Mouse (Mus musculus) gastrocnemius, adult 8-10 months (tissue): ENCODE results near the gene Cmtm4. TPM values are rescaled to one million over a fixed set of nuclear protein-coding genes. Genes with fewer than 3 reads are reported as not detected.
"Not testable (repeated sequence)": the region's sequence is repeated elsewhere in the genome, so short reads cannot be mapped to it uniquely, and the experiment has no call there.

Experiments used
- DNase-seq, 2 experiments: peaks; one replicate each; pipeline ENCODE4 v3.0.0; 2022; ENCODE audit warnings: low spot score in 2 of 2
- total RNA-seq, 4 experiments: library from RNA; stranded (reverse); gene quantifications; 2 replicates each; pipeline ENCODE4 v1.2.4; 2022

Cmtm4 gene
- total RNA-seq, 4 experiments from 2014 or later = 4.0 to 4.9 (median 4.7) TPM

DNA sequence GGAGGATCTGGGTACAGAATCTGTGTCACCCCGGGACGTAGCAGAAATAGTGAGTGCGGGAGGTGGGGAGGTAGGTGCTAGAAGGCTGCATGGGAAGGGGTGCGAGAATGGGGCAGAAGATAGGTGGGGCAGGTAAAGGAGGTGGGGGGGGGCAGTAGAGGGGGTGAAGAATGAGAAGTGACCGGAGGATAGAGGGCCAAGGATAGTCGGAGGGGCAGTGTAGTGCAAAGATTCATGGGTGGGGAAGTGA, 55.7 kb downstream of the Cmtm4 start:
- no peak for DNase-seq

DNA sequence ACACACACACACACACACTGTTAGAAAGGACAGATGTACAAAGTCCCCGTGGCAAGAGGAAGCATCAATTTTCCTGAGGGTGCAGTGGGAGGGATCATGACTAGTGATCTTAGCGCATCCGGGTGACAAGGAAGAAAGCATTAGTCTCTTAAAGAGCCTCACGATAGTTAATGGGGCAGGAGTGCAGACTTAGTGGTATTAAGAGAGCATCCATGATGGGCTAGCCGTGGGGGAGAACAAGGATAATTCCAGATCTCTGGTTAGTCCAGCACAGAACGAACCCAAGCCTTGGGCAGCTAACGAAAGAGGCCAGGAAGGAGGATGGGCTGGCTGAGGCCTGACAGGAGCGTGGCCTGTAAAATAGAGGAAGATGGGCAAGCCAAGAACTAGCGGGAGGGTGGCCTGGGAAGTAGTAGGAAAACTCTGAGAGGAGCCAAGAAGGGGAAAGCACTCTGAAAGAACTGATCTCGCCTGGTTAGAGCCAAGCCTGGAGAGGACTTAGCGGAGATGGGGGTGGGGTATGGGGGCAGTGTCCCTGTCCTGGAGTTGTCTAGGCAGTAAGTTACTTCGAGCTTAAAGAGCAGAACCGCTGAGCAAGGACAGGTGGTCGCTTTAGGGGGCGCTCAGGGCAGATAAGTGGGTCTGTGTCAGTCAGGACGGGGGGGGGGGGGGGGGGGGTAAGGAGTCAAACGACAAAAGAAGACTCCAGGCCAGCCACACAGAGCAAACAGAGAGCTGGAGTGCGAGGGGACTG, 56.2 kb downstream of the Cmtm4 start, which contains the start of gene Cmtm3:
Cmtm3 (plus strand) TSS at position 182 of the 754 bp plus-strand sequence.
- no peak for DNase-seq

DNA sequence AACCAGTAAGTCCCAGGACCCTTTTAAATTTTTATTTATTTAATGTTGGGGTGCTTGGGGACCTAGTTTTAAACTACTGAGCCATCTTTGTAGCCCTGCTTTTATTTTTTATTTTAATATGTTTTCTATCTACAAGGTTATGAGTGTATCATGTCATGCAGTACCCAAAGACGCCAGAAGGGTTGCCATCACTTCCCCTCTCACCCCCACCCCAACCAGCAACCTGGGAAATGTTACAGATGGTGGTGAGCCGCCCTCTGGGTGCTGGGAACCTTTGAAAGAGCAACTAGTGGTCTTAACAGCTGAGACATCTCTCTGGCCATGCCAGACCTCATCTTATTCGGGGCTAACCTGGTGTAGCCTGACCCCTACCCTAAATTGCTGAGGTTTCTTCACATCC, 57.7 kb downstream of the Cmtm4 start:
- DNase-seq = no peak

DNA sequence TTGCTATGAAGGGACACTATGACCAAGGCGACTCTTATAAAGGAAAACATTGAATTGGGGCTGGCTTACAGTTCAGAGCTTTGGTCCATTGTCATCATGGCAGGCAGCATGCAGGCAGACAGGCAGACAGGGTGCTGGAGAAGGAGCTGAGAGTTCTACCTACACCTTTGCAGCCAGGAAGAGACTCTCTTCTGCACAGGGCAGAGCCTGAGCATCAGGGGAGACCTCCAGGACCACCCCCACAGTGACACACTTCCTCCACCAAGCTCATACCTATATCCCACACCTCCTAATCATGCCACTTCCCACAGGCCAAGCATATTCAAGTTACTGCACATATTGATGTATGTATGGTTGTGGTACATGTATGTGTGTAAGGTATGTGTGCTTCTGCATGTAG, 58.8 kb downstream of the Cmtm4 start:
- DNase-seq = no peak

DNA sequence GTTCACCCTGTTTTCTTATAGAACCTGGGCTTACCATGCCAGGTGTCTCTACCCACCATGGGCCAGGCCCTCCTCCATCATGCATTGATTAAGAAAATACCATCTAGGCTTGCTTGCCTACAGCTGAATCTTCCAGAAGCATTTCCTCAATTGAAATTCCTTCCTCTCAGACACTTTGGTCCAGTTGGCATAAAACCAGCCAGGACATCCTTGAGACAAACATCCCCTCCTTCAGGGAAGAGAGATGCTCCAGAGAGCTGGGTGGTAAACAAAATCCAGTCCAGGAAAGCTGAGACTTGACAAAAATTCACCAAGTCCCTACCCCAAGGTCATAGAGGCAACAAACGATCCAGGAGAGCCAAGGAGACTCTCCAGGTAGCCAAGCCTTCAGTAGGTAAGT, 61.4 kb downstream of the Cmtm4 start:
- no peak for DNase-seq

DNA sequence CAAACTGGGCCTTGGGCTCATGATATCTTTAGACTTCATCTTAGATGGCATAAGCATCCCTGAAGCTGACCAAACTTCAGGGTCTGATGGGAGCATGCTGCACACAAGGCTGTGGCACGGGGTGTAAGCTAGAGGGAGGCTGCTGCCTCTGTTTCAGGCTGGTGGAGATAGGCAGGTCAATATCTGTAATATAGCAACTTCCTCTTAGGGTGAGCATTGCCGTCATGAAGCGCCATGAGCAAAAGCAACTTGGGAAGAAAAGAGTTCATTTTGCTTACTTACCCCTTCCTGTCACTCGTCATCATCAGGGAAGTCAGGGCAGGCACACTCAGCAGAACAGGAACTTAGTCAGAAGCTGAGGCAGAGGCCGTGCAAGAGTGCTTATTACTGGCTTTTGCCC, 61.8 kb downstream of the Cmtm4 start:
- DNase-seq = no peak

DNA sequence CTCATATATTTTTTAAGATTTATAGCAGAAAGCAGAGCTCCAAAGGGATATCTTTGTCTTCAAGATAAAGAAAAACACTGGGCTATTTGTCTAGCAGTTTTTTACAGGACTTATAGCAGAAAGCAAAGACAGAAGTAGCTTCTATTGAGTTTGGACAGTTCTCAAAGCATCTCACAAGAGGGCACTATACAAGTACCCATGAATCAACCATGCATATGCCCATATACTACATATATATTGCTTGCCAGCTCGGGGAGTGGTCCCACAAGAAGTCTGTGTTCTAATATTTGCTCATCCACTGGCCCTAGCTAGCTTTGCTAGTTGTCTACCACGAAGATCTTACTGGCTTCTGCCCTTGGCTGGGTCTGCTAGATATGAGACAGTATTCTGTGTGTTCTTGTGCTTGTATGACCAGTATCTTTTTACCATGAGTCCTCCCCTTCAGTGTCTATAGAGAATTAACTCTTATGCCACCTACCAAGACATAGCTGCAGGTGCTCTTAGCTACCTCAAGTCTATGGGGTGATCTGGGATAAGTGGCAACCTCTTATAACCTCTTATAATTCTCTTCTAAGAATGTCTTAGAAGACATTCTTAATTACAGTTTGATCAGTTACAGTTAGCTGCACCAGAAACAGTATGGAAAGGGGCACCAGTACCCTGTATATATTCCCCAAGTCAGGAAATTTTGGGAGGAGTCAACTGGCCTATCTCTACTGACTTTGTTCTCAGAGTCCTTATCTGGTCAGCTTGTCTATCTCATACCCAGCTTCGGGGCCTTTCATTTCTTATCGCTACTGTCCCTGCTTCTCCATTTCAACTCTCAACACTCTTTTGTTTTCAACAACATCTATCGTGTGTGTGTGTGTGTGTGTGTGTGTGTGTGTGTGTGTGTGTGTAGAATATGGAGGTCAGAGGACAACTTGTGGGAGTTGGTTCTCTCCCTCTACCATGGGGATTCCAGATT, 62.7 kb downstream of the Cmtm4 start:
- DNase-seq = no peak

DNA sequence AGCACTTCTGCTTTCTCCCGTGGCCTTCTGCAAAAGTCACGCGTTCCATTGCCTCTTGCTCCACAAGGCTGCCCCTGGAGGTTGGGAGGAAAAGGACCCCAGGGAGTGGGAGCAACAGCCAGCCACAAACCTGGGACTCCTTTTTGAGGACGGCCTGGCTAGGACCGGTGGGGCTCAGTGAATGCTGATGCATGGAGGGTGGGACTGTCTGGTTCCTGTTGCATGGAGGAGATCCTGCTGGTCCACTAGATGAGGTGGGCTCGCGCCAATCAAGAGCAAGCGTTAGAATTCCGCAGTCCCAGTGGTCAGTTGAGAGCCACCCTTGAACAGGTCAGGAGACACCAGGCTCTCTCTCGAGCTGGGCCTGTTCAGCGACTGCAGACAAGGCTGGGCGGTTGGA, 73.7 kb downstream of the Cmtm4 start, which contains the start of gene Cmtm2b:
Cmtm2b (plus strand) TSS at position 301 of the 400 bp plus-strand sequence.
- DNase-seq = not testable (repeated sequence)

DNA sequence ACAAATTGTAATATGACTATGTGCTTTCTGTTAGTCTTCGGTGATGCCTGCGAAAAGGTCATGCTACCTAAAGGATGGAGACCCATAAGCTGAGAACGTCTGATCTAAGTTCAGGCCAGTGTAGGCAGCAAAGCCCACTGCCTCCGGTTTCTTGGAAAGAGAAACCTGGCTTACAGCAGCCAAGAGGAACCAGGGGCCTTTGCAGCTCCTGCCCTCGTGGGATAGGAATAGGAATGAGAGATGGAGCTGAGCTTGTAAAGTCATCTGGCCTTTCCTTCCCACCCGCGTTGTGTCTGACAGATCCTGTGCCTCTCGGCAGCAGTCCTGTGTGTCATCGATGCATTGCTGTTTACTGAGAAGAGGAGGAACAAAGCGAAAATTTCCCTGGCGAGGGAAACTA, 74.3 kb downstream of the Cmtm4 start, which contains the start of gene Gm11020:
Gm11020 (plus strand) TSS at position 301 of the 400 bp plus-strand sequence.
- not testable (repeated sequence) for DNase-seq

DNA sequence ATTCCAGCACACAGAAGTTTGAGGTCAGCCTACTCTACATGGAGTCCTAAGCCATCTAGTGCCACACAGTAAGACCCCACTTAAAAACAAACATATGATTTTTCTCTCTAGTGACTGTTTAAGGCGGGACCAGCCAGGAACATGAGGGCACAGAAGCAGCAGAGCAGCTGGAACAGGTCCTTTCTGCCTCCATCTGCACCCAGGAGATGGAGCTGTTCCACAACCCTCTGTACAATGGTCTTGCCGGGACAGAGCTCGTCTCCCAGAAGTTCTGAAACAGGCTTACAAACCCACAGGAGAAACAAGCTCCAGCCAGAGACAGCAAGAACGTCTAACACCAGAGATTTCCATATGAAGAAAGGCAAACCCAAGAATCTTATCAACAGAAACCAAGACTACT, 82.3 kb downstream of the Cmtm4 start:
- no peak for DNase-seq

DNA sequence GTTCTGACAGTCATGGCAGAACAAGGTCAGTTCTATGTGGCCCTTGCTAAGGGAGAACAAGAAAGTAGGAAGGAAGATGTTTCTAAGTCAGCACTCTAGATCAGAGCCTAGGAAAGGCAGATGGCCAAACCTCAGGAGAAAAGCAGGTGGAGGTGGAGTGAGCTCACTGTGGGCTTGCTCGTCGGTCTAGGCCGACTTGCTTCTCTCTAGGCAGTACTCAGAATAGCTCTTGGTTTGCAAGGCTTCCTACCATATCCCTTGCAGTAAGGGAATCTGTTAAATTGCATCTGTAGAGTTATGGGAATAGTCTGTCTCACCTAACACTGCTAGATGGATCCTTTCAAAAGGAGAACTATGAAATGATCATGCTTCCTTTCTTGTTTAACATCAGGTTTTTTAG, 83.6 kb downstream of the Cmtm4 start:
- DNase-seq = not testable (repeated sequence)

DNA sequence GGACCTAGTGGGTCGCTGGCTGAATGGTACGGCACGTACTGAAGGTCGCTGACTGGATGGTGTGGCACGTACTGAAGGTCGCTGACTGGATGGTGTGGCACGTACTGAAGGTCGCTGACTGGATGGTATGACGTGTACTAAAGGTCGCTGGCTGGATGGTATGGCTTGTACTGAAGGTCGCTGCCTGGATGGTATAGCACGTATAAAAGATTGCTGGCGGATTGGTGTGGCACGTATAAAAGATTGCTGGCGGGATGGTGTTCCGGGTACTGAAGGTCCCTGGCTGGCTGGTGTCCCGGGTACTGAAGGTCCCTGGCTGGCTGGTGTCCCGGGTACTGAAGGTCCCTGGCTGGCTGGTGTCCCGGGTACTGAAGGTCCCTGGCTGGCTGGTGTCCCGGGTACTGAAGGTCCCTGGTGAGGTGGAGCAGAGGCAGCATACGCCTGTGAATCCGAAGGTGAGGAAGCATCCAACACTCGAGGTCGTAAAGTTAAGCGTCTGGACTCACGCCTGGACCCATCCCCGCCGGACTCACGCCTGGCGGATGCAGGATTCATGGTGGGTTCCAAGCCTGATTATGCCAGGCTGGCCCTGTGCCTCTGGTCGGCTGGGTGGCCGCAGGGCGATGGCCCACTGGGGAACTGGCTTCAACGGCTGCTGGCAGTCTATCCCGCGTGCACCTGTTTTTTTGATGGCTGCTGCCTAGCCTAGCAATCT, 86.0 kb downstream of the Cmtm4 start, which contains the start of the genes Gm45711 and Cmtm1:
Gm45711 (minus strand) TSS at position 641 of the 715 bp plus-strand sequence.
Cmtm1 (minus strand) TSS at position 705 of the 715 bp plus-strand sequence.
- DNase-seq = peak; percentile 36 to 46

DNA sequence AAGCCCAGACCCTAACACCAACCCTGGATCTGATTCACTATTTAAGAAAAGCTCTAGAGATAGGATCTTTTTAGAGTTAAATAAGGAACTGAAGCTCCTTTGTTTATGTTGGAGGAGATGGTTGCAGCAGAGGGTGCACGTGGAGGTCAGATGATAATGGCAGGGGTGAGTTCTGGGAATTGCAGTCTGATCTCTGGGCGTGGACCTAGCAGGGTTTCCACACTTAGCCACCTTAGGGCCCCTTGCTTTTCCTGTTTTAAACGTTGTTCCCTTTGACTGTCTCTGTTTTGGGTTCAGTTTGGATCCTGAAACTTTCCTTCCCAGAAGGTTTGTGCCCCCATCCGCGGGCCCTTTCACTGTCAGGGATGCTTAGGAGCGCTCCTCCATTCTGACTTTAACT, 87.3 kb downstream of the Cmtm4 start:
- DNase-seq = not testable (repeated sequence)

DNA sequence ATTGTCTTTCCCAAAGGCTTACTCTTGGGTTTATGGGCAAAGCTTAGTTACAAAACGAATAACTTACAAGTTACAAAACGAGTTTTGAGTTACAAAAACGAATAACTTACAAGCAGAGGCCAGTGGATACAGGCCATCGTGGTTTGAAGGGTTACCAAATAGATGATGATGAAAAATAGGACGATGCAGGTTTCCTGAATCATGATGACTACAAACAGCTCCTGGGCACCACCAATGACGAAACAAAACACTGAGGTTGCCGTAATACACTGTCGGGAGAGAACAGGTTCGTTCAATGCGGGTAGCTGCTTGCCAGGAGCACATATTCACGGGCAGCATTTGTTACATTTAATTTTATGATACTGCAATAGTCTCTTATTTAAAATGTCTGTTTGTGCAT, 90.6 kb downstream of the Cmtm4 start:
- DNase-seq = no peak

DNA sequence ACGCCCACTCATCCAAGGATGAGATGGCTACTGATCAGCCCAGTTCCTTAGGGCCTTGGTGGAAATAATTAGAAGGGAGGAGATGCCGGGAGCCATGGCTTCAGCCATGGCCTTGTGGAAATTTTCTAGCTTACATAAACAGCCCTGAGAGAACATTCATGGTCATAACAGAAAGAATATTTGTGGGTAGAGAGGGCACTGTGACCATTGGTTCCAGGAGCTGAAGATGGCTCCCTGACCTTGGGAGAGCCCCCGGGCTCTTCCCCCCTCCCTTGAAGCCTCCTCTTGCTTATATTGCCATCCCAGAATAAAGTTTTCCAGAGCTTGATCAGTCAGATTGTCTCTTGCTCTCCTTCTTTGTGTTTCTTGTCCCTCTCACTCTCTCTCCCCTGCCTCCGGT, 93.1 kb downstream of the Cmtm4 start:
- DNase-seq = not testable (repeated sequence)

DNA sequence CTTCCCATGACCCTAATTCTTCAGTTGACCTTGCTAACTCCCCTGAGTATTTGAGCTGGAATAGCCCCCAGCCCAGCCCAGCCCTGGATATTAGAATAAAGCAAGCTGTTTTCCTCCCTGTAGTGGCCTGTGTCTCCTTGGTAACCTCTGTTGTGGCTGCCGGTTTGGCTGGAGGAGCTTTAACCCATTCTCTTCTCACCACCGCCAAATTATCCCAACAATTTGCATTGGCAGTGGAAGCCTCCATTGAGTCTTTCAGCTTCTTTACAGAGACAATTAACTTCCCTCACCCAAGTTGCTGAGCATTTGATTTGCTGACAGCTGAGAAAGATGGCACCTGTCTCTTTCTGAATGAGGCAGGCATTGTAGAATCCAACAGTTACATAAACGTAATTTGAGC, 94.0 kb downstream of the Cmtm4 start:
- DNase-seq = not testable (repeated sequence)

Other genes with a start within 250 kb of the Cmtm4 start
- gene Bean1, start 225.4 kb downstream of the Cmtm4 start, total RNA-seq = under 1 TPM in 1 of 4 experiments, not detected in 3; 0.56 TPM
- 1 to 10 TPM; 2.9 to 4.2 (median 3.9) TPM for gene Tk2, start 147.2 kb downstream of the Cmtm4 start, total RNA-seq
- 1 to 10 TPM in 2 of 4 experiments, under 1 TPM in 2; 0.75 to 1.8 (median 1.2) TPM for gene Cklf, start 144.9 kb downstream of the Cmtm4 start, total RNA-seq
- not detected for gene Cmtm2a, start 102.6 kb downstream of the Cmtm4 start, total RNA-seq
- not detected for gene Gm45711, start 85.7 kb downstream of the Cmtm4 start, total RNA-seq
- not detected for gene Cmtm1, start 85.7 kb downstream of the Cmtm4 start, total RNA-seq
- gene Gm11020, start 74.2 kb downstream of the Cmtm4 start, total RNA-seq = not detected
- gene Cmtm2b, start 73.6 kb downstream of the Cmtm4 start, total RNA-seq = not detected
- 1 to 10 TPM; 1.9 to 5.0 (median 3.0) TPM for gene Cmtm3, start 56.4 kb downstream of the Cmtm4 start, total RNA-seq
- gene Dync1li2, start 47.2 kb upstream of the Cmtm4 start, total RNA-seq = 100 to 1,000 TPM in 1 of 4 experiments, 10 to 100 TPM in 3; 63.1 to 122 (median 75.8) TPM
- gene Terb1, start 114.1 kb upstream of the Cmtm4 start, total RNA-seq = not detected
- gene Nae1, start 138.8 kb upstream of the Cmtm4 start, total RNA-seq = 10 to 100 TPM; 21.5 to 29.2 (median 25.0) TPM
- 1 to 10 TPM in 2 of 4 experiments, under 1 TPM in 2; 0.21 to 1.2 (median 0.68) TPM for gene Car7, start 138.9 kb upstream of the Cmtm4 start, total RNA-seq
- 1 to 10 TPM; 2.0 to 4.6 (median 4.4) TPM for gene Pdp2, start 195.6 kb upstream of the Cmtm4 start, total RNA-seq
- gene Cdh16, start 228.6 kb upstream of the Cmtm4 start, total RNA-seq = under 1 TPM in 1 of 4 experiments, not detected in 3; 0.47 TPM
- 1 to 10 TPM; 3.7 to 9.5 (median 5.0) TPM for gene Rrad, start 235.5 kb upstream of the Cmtm4 start, total RNA-seq
- 10 to 100 TPM; 36.1 to 46.5 (median 41.2) TPM for gene Ciao2b, start 246.2 kb upstream of the Cmtm4 start, total RNA-seq